Mouse (Mus musculus) MEL (cell line): ENCODE measurements around the gene Ccdc117.

Source experiments
- CTCF ChIP-seq, 3 experiments: IDR thresholded peaks in 2 of 3; conservative IDR thresholded peaks in 1 of 3; 2 replicates each; pipeline ENCODE4 v1.5.1; 2011 to 2012; ENCODE audit warnings: low read length in 3 of 3, low read depth in 2 of 3, mild to moderate bottlenecking in 2 of 3, improper control_type of control experiment in 1 of 3, inconsistent platforms in 1 of 3, mixed read lengths in 1 of 3, moderate library complexity in 1 of 3; ENCODE audit not compliant: control insufficient read depth in 1 of 3, insufficient read depth in 1 of 3, poor library complexity in 1 of 3, severe bottlenecking in 1 of 3
- ELF1 ChIP-seq: IDR thresholded peaks from 2 replicates; pipeline ENCODE4 v1.6.1; 2014; ENCODE audit warnings: low read depth, mild to moderate bottlenecking, inconsistent platforms, low read length, improper control_type of control experiment, moderate library complexity
- POLR2A ChIP-seq, 2 experiments: IDR thresholded peaks; 2 replicates each; pipeline ENCODE4 v1.6.1; 2011 to 2012; ENCODE audit warnings: low read length in 2 of 2, mild to moderate bottlenecking in 2 of 2, control low read depth in 1 of 2, improper control_type of control experiment in 1 of 2, low read depth in 1 of 2, moderate library complexity in 1 of 2; ENCODE audit not compliant: control insufficient read depth in 1 of 2, insufficient read depth in 1 of 2, poor library complexity in 1 of 2
- SIN3A ChIP-seq: IDR thresholded peaks from 2 replicates; pipeline ENCODE4 v1.6.1; 2012; ENCODE audit warnings: low read length, improper control_type of control experiment, inconsistent platforms
- USF1 ChIP-seq: IDR thresholded peaks from 2 replicates; pipeline ENCODE4 v1.6.1; 2014; ENCODE audit warnings: low read depth, mild to moderate bottlenecking, inconsistent platforms, low read length, improper control_type of control experiment, moderate library complexity

GRCm38 (mm10) chr11:5525418-5525817 lies 16.6 kb downstream of the Ccdc117 start:
- TF ChIP-seq POLR2A (IDR thresholded peaks at IDR 0.05; ENCODE audit: control insufficient read depth in 1 of 2, insufficient read depth in 1 of 2, low read depth in 1 of 2, low read length in 2 of 2, poor library complexity in 1 of 2) (no peak), ELF1 (no peak), SIN3A (no peak), CTCF (IDR thresholded peaks at IDR 0.05 in 2 of 3, conservative IDR thresholded peaks at IDR 0.05 in 1 of 3; ENCODE audit: control insufficient read depth in 1 of 3, insufficient read depth in 1 of 3, low read depth in 2 of 3, low read length in 3 of 3, poor library complexity in 1 of 3, severe bottlenecking in 1 of 3) (no peak), USF1 (no peak)
